Mouse (Mus musculus) liver, embryonic 14.5 days (tissue): ENCODE measurements around the gene Astn2.

ENCODE experiments used
- CTCF ChIP-seq: IDR thresholded peaks from 2 replicates; pipeline ENCODE4 v1.5.1; 2016; ENCODE audit warnings: antibody characterized with exemption, low read depth, control low read depth
- EP300 ChIP-seq: IDR thresholded peaks from 2 replicates; pipeline ENCODE4 v1.6.1; 2016; ENCODE audit warnings: antibody characterized with exemption, low read depth

DNA sequence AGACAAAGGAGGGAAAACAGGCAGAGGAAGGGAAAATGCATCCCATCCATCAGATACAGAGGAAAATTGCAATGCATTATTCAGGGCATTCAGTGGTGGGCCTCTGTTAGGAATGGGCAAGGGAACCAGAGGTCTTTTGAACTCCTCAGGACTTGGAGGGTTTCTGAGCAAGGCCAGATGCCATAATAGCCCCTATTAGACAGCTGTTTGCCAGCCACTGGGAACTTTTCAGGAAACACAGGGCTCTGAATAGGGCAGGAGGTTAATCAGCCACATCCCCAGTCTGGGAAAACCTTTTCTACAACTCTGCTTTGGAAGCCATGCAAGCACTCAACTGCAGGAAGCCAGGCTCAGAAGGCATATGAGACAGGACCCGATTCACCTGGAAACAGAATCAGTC is 38.9 kb downstream of the Astn2 start:
- TF ChIP-seq CTCF (no peak), EP300 (no peak)
